Mouse (Mus musculus) adrenal gland, postnatal 4 days (tissue): Measurements from ENCODE around the gene Fam131a. TPM values are rescaled to one million over a fixed set of nuclear protein-coding genes. Genes with fewer than 3 reads are reported as not detected.

Experiments used
- DNase-seq, 2 experiments: peaks; one replicate each; pipeline ENCODE4 v3.0.0; 2021 to 2022; ENCODE audit warnings: low spot score in 2 of 2, mixed read lengths in 2 of 2
- total RNA-seq, 2 experiments: library from RNA; stranded (reverse); gene quantifications; 2 replicates each; pipeline ENCODE4 v1.2.3; 2021

Gene Fam131a
- total RNA-seq, 2 experiments from 2014 or later, result 14.4 to 15.4 TPM

GRCm38 (mm10) chr16:20694781-20695180 lies 1.7 kb downstream of the Fam131a start:
- DNase-seq, result no peak

- DNase-seq, result peak; percentile 68 to 74
Observed at GRCm38 (mm10) chr16:20695622-20696323, 2.7 kb downstream of the Fam131a start.

GRCm38 (mm10) chr16:20699266-20699665 lies 6.2 kb downstream of the Fam131a start:
- DNase-seq, result no peak

- no peak for DNase-seq
Observed at GRCm38 (mm10) chr16:20700036-20700435, 7.0 kb downstream of the Fam131a start.

- DNase-seq, result no peak
Observed at GRCm38 (mm10) chr16:20701316-20701715, 8.3 kb downstream of the Fam131a start.

GRCm38 (mm10) chr16:20701729-20702521 lies 8.9 kb downstream of the Fam131a start:
- DNase-seq, result no peak

- peak; percentile 60 to 75 for DNase-seq
Observed at GRCm38 (mm10) chr16:20702522-20702893, 9.5 kb downstream of the Fam131a start.

GRCm38 (mm10) chr16:20703071-20703470 lies 10.0 kb downstream of the Fam131a start:
- no peak for DNase-seq

- no peak for DNase-seq
Observed at GRCm38 (mm10) chr16:20703699-20704400, 10.8 kb downstream of the Fam131a start.

- DNase-seq, result no peak
Observed at GRCm38 (mm10) chr16:20705786-20706185, 12.7 kb downstream of the Fam131a start.

- no peak for DNase-seq
Observed at GRCm38 (mm10) chr16:20706407-20707055, 13.5 kb downstream of the Fam131a start.

GRCm38 (mm10) chr16:20708220-20708938 lies 15.3 kb downstream of the Fam131a start:
- no peak for DNase-seq

GRCm38 (mm10) chr16:20708939-20709734 lies 16.1 kb downstream of the Fam131a start:
- DNase-seq, result no peak

GRCm38 (mm10) chr16:20710370-20710769 lies 17.3 kb downstream of the Fam131a start:
- no peak for DNase-seq

- DNase-seq, result no peak
Observed at GRCm38 (mm10) chr16:20710810-20711209, 17.8 kb downstream of the Fam131a start.

GRCm38 (mm10) chr16:20712190-20712589 lies 19.1 kb downstream of the Fam131a start:
- no peak for DNase-seq

- no peak for DNase-seq
Observed at GRCm38 (mm10) chr16:20712889-20713288, 19.8 kb downstream of the Fam131a start.

- DNase-seq, result no peak
Observed at GRCm38 (mm10) chr16:20714307-20715080, 21.5 kb downstream of the Fam131a start.

- no peak for DNase-seq
Observed at GRCm38 (mm10) chr16:20715161-20715560, 22.1 kb downstream of the Fam131a start.
